Comparison of ENCODE assay signal across 10 mouse cellular contexts in the genomic region with DNA sequence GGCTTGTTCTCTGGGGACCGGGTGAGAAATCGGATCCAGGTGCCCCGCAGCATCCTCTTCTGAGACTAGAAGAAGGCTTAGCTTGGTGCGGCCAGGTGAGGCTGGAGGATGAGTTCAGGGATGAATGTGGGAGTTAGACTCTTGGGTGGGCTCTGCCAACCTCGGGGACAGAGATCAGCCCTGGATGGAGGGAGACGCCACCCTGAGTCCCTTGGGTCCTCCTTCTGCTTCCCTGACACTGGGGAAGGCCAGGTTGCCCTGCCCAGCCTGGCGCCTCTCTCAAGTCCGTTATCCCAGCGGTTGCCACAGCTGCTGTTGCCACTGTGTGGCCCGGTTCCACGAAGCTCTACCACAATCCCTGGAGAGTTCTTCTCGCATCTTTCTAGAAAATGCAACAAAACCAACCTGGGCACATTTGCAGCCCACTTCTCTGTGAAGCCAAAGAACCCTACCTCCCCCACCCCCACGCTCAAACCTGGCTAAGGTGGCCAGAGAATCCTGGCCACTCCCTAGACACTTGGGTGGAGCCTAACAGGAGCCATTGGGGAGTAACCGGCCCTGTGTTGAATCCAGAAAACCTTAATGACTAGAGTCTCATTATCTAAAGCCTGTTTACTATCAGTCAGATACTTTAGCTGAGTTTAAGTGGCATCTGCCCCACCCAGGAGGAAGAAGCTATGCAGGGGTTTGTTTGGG. TPM values are rescaled to one million over a fixed set of nuclear protein-coding genes. Genes with fewer than 3 reads are reported as not detected.
A peak's percentile ranks its signal among the peaks of the same experiment; 100 is the strongest.
DNase-seq lines count a peak whose midpoint lies in the region; ATAC-seq and TF ChIP-seq lines count a peak whose summit lies in the region.
"Had no signal": no experiment of that assay in that cellular context is flagged by ENCODE, and none has a peak within 500 bp of the region (broad histone marks: within the 10 kb centered on the region; RNA-seq: fewer than 3 reads in every experiment).

No protein-coding gene starts in this region.

- no peak for ATAC-seq in heart, postnatal 0 days (ENCODE audit: insufficient read depth, low read depth)
- ATAC-seq in hindbrain, embryonic 15.5 days (ENCODE audit: low FRiP score, low read depth): peak; percentile 83
- peak; percentile 83 for ATAC-seq in midbrain, embryonic 16.5 days
- ATAC-seq: Patski had no signal

- no peak for DNase-seq in heart, postnatal 0 days (ENCODE audit: low spot score)
- no peak for DNase-seq in heart, postnatal 25 days (ENCODE audit: low spot score)
- no peak for DNase-seq in embryonic facial prominence, embryonic 10.5 days (ENCODE audit: low spot score)
- no peak for DNase-seq in left cerebral cortex, adult 9 months (ENCODE audit: low spot score in 2 of 2)
- DNase-seq in thymus, postnatal 14 days: no peak
- no peak for DNase-seq in kidney, adult 9 months

- peak overlapping the region; percentile 36 for H3K4me3 ChIP-seq in heart, postnatal 0 days (ENCODE audit: low read depth, low read length)
- peak overlapping the region; percentile 77 for H3K4me3 ChIP-seq in embryonic facial prominence, embryonic 10.5 days
- peak overlapping the region; percentile 88 for H3K4me3 ChIP-seq in hindbrain, embryonic 15.5 days
- H3K4me3 ChIP-seq in midbrain, embryonic 16.5 days (ENCODE audit: low read depth, low read length): peak overlapping the region; percentile 63
- H3K4me3 ChIP-seq: myocyte had no signal

- H3K9ac ChIP-seq in heart, postnatal 0 days (replicated peaks; ENCODE audit: low read depth, low read length): no peak overlapping the region
- H3K9ac ChIP-seq in hindbrain, embryonic 15.5 days: peak overlapping the region; percentile 88
- peak overlapping the region; percentile 75 for H3K9ac ChIP-seq in midbrain, embryonic 16.5 days (ENCODE audit: low read depth, low read length)

- no peaks in the 10 kb centered on the region for H3K9me3 ChIP-seq in heart, postnatal 0 days (replicated peaks; ENCODE audit: control insufficient read depth, low read length)
- 0 out of 2 replicates have a peak, but pooled peaks cover 3% of the 10 kb centered on the region for H3K9me3 ChIP-seq in embryonic facial prominence, embryonic 10.5 days
- no peaks in the 10 kb centered on the region for H3K9me3 ChIP-seq in hindbrain, embryonic 15.5 days
- H3K9me3 ChIP-seq in midbrain, embryonic 16.5 days (replicated peaks; ENCODE audit: control insufficient read depth, low read length, poor library complexity, severe bottlenecking): no peaks in the 10 kb centered on the region

- TF ChIP-seq CTCF in heart, postnatal 0 days (IDR thresholded peaks at IDR 0.05; ENCODE audit: low read depth): no peak

- WGBS in heart, postnatal 0 days: 10% methylated on average over 14 of the region's 14 CpGs
- 5% methylated on average over 14 of the region's 14 CpGs for WGBS in embryonic facial prominence, embryonic 10.5 days
- 4% methylated on average over 14 of the region's 14 CpGs for WGBS in hindbrain, embryonic 15.5 days
- 5% methylated on average over 14 of the region's 14 CpGs for WGBS in midbrain, embryonic 16.5 days

- no peak for TF ChIP-seq EP300 in heart, postnatal 0 days (IDR thresholded peaks at IDR 0.05; ENCODE audit: low read depth)

- no peak overlapping the region for H3K27ac ChIP-seq in heart, postnatal 0 days (ENCODE audit: low read depth)
- peak overlapping the region; percentile 69 for H3K27ac ChIP-seq in embryonic facial prominence, embryonic 10.5 days (replicated peaks)
- H3K27ac ChIP-seq in hindbrain, embryonic 15.5 days (replicated peaks): no peak overlapping the region
- H3K27ac ChIP-seq in midbrain, embryonic 16.5 days (ENCODE audit: low read length): no peak overlapping the region

- no peaks in the 10 kb centered on the region for H3K36me3 ChIP-seq in heart, postnatal 0 days (replicated peaks; ENCODE audit: control insufficient read depth, insufficient read depth, low read length)
- H3K36me3 ChIP-seq in embryonic facial prominence, embryonic 10.5 days (replicated peaks): no peaks in the 10 kb centered on the region
- no peaks in the 10 kb centered on the region for H3K36me3 ChIP-seq in hindbrain, embryonic 15.5 days
- H3K36me3 ChIP-seq in midbrain, embryonic 16.5 days (ENCODE audit: control insufficient read depth, insufficient read depth, low read length): no peaks in the 10 kb centered on the region

- H3K4me1 ChIP-seq in heart, postnatal 0 days (ENCODE audit: control insufficient read depth, insufficient read depth): no peaks in the 10 kb centered on the region; the same call in 1 of the 2 replicates
- peaks cover 11% of the 10 kb centered on the region for H3K4me1 ChIP-seq in embryonic facial prominence, embryonic 10.5 days
- peaks cover 8% of the 10 kb centered on the region for H3K4me1 ChIP-seq in hindbrain, embryonic 15.5 days (replicated peaks)
- H3K4me1 ChIP-seq in midbrain, embryonic 16.5 days (ENCODE audit: control insufficient read depth, insufficient read depth, low read length): peaks cover 7% of the 10 kb centered on the region; the same call in 1 of the 2 replicates

- peak overlapping the region; percentile 52 for H3K4me2 ChIP-seq in heart, postnatal 0 days (ENCODE audit: low read depth, low read length)
- H3K4me2 ChIP-seq in hindbrain, embryonic 15.5 days: peak overlapping the region; percentile 82
- peak overlapping the region; percentile 65 for H3K4me2 ChIP-seq in midbrain, embryonic 16.5 days (ENCODE audit: low read length)

- H3K27me3 ChIP-seq in heart, postnatal 0 days (ENCODE audit: control insufficient read depth, insufficient read depth, low read length): peaks cover 34% of the 10 kb centered on the region
- H3K27me3 ChIP-seq in embryonic facial prominence, embryonic 10.5 days (replicated peaks; ENCODE audit: low read depth, poor library complexity, severe bottlenecking): peaks cover 33% of the 10 kb centered on the region
- H3K27me3 ChIP-seq in hindbrain, embryonic 15.5 days: no peaks in the 10 kb centered on the region
- H3K27me3 ChIP-seq in midbrain, embryonic 16.5 days (ENCODE audit: control insufficient read depth, insufficient read depth, low read depth, low read length): peaks cover 3% of the 10 kb centered on the region; the same call in 1 of the 2 replicates

- intact Hi-C loops in heart, postnatal 25 days (cut with DNase I): no loop called here

RNA-seq across cellular contexts. Expression of a gene that starts 0.5 kb away (rescaled TPM):
- not detected in 2 replicates for total RNA-seq in heart, postnatal 0 days (2014; rRNA removed; ENCODE audit: low replicate concordance)
- polyA plus RNA-seq in heart, postnatal 0 days (2015; fragmentation: Nextera tagmentation; extraction: Ambion mirVana): not detected in 2 replicates
- total RNA-seq in heart, postnatal 25 days (2021): not detected
- 2.4 TPM in 2 replicates for polyA plus RNA-seq in embryonic facial prominence, embryonic 10.5 days (2016; fragmentation: Nextera tagmentation; extraction: Ambion mirVana)
- 14.1 and 14.3 TPM in 2 replicates for polyA plus RNA-seq in hindbrain, embryonic 15.5 days (2015; fragmentation: Nextera tagmentation; extraction: Ambion mirVana)
- polyA plus RNA-seq in midbrain, embryonic 16.5 days (2015; fragmentation: Nextera tagmentation; extraction: Ambion mirVana): 11.5 and 12.6 TPM in 2 replicates
- polyA plus RNA-seq: myocyte, Patski had no signal

RNA-seq across cellular contexts. Expression of a gene that starts 41.9 kb away (rescaled TPM):
- total RNA-seq in heart, postnatal 0 days (2014; rRNA removed; ENCODE audit: low replicate concordance): not detected in 2 replicates
- polyA plus RNA-seq in heart, postnatal 0 days (2015; fragmentation: Nextera tagmentation; extraction: Ambion mirVana): not detected in 2 replicates
- not detected for total RNA-seq in heart, postnatal 25 days (2021)
- not detected in 2 replicates for polyA plus RNA-seq in embryonic facial prominence, embryonic 10.5 days (2016; fragmentation: Nextera tagmentation; extraction: Ambion mirVana)
- not detected in 2 replicates for polyA plus RNA-seq in hindbrain, embryonic 15.5 days (2015; fragmentation: Nextera tagmentation; extraction: Ambion mirVana)
- polyA plus RNA-seq in midbrain, embryonic 16.5 days (2015; fragmentation: Nextera tagmentation; extraction: Ambion mirVana): not detected in 2 replicates
- polyA plus RNA-seq: myocyte, Patski had no signal

RNA-seq across cellular contexts. Expression of a gene that starts 57.9 kb away (rescaled TPM):
- 8.2 and 9.2 TPM in 2 replicates for total RNA-seq in heart, postnatal 0 days (2014; rRNA removed; ENCODE audit: low replicate concordance)
- 5.6 and 6.0 TPM in 2 replicates for polyA plus RNA-seq in heart, postnatal 0 days (2015; fragmentation: Nextera tagmentation; extraction: Ambion mirVana)
- total RNA-seq in heart, postnatal 25 days (2021): 10 to 100 TPM in 1 of 2 experiments, 1 to 10 TPM in 1; 9.0 to 10.1 TPM
- polyA plus RNA-seq in embryonic facial prominence, embryonic 10.5 days (2016; fragmentation: Nextera tagmentation; extraction: Ambion mirVana): 22.3 and 23.6 TPM in 2 replicates
- polyA plus RNA-seq in hindbrain, embryonic 15.5 days (2015; fragmentation: Nextera tagmentation; extraction: Ambion mirVana): 21.6 and 21.8 TPM in 2 replicates
- 28.9 and 31.6 TPM in 2 replicates for polyA plus RNA-seq in midbrain, embryonic 16.5 days (2015; fragmentation: Nextera tagmentation; extraction: Ambion mirVana)

Comparison
In these comparisons a context has a peak if more than half of its experiments do, and no peak if none do; other contexts are left out.
1. H3K4me3 ChIP-seq: peak in every context shown above with its lines; median percentile 88 in hindbrain, embryonic 15.5 days; 77 in embryonic facial prominence, embryonic 10.5 days; 63 in midbrain, embryonic 16.5 days; 36 in heart, postnatal 0 days.